16 mouse cellular contexts compared by ENCODE assay signal in the genomic region with DNA sequence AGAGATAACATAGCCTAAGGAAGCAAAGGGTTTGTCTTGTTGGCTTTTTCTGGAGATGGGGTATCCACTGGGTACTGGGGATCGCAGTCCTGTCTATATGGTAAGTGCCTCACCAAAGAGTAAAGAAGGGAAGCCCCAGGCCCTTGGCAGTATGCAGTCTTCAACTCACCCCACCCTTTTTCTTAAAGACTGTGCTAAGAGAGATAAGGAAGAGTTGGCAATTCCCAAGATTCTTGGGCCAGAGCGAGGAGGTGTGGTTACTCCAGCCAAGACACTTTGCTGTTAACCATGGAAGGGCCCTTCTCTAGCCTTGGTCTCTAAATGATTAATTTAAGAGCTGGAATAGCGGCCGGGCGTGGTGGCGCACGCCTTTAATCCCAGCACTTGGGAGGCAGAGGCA. TPM values are rescaled to one million over a fixed set of nuclear protein-coding genes. Genes with fewer than 3 reads are reported as not detected.
"Had no signal": no experiment of that assay in that cellular context is flagged by ENCODE, and none has a peak within 500 bp of the region (broad histone marks: within the 10 kb centered on the region; RNA-seq: fewer than 3 reads in every experiment).

No protein-coding gene starts in this region.

- DNase-seq: kidney, adult 8-10 months; kidney, postnatal 25 days; lung, embryonic 14.5 days; lung, postnatal 10 days; right cerebral cortex, postnatal 14 days; thymus, adult 2 months; thymus, postnatal 36 days had no signal

- H3K27ac ChIP-seq: left cerebral cortex, adult 2 months; limb, embryonic 15.5 days; macrophage; midbrain, embryonic 13.5 days; stomach, embryonic 15.5 days had no signal

- H3K9me3 ChIP-seq: limb, embryonic 15.5 days; megakaryocyte, embryonic 14.5 days; midbrain, embryonic 13.5 days; stomach, embryonic 15.5 days had no signal

- H3K4me3 ChIP-seq: left cerebral cortex, adult 2 months; limb, embryonic 15.5 days; megakaryocyte, embryonic 14.5 days; midbrain, embryonic 13.5 days; stomach, embryonic 15.5 days had no signal

- H3K4me2 ChIP-seq: limb, embryonic 15.5 days; lung, embryonic 14.5 days; midbrain, embryonic 13.5 days; stomach, embryonic 15.5 days had no signal

- H3K27me3 ChIP-seq: limb, embryonic 15.5 days; megakaryocyte, embryonic 14.5 days; midbrain, embryonic 13.5 days; stomach, embryonic 15.5 days had no signal

- H3K9ac ChIP-seq: limb, embryonic 15.5 days; lung, embryonic 14.5 days; midbrain, embryonic 13.5 days; stomach, embryonic 15.5 days had no signal

RNA-seq across cellular contexts. Expression of a gene that starts 33.6 kb away (rescaled TPM):
- total RNA-seq: left cerebral cortex, postnatal 14 days; midbrain, postnatal 0 days had no signal
- polyA plus RNA-seq: macrophage; spleen, adult 2 months; thymus, adult 2 months had no signal

RNA-seq across cellular contexts. Expression of a gene that starts 43.3 kb away (rescaled TPM):
- polyA plus RNA-seq: macrophage had no signal
